Mouse (Mus musculus) layer of hippocampus, adult 18-20 months (tissue): Measurements from ENCODE around the gene Pwwp2b. TPM values are rescaled to one million over a fixed set of nuclear protein-coding genes. Genes with fewer than 3 reads are reported as not detected.

Experiments used
- DNase-seq, 2 experiments: peaks; one replicate each; pipeline ENCODE4 v3.0.0; 2022; ENCODE audit warnings: low spot score in 2 of 2
- total RNA-seq, 2 experiments: library from RNA; stranded (reverse); gene quantifications; 2 replicates each; pipeline ENCODE4 v1.2.3; 2021

Pwwp2b gene
- total RNA-seq, 2 experiments from 2014 or later, result 31.5 to 35.9 TPM

GRCm38 (mm10) chr7:139254626-139255025 lies 6.3 kb downstream of the Pwwp2b start:
- DNase-seq, result no peak

- DNase-seq, result no peak
Observed at GRCm38 (mm10) chr7:139257752-139258542, 9.7 kb downstream of the Pwwp2b start.

- DNase-seq, result no peak
Observed at GRCm38 (mm10) chr7:139264337-139264736, 16.1 kb downstream of the Pwwp2b start.

- DNase-seq, result no peak
Observed at GRCm38 (mm10) chr7:139265634-139266033, 17.4 kb downstream of the Pwwp2b start.

GRCm38 (mm10) chr7:139266431-139266830 lies 18.1 kb downstream of the Pwwp2b start:
- peak in 1 of 2 experiments; percentile 47 for DNase-seq

- DNase-seq, result no peak
Observed at GRCm38 (mm10) chr7:139266886-139267870, 18.9 kb downstream of the Pwwp2b start.

GRCm38 (mm10) chr7:139270738-139271137 lies 22.5 kb downstream of the Pwwp2b start:
- DNase-seq, result no peak

GRCm38 (mm10) chr7:139271871-139272270 lies 23.6 kb downstream of the Pwwp2b start:
- DNase-seq, result peak; percentile 74 to 82

- peak in 1 of 2 experiments; percentile 55 for DNase-seq
Observed at GRCm38 (mm10) chr7:139272639-139273396, 24.5 kb downstream of the Pwwp2b start.

- no peak for DNase-seq
Observed at GRCm38 (mm10) chr7:139273397-139273719, 25.1 kb downstream of the Pwwp2b start.

- peak; percentile 46 to 72 for DNase-seq
Observed at GRCm38 (mm10) chr7:139275586-139275985, 27.3 kb downstream of the Pwwp2b start.

- no peak for DNase-seq
Observed at GRCm38 (mm10) chr7:139276150-139276549, 27.9 kb downstream of the Pwwp2b start.

- no peak for DNase-seq
Observed at GRCm38 (mm10) chr7:139277536-139277935, 29.3 kb downstream of the Pwwp2b start.

GRCm38 (mm10) chr7:139279571-139279970 lies 31.3 kb downstream of the Pwwp2b start:
- DNase-seq, result no peak

- DNase-seq, result no peak
Observed at GRCm38 (mm10) chr7:139280044-139280443, 31.8 kb downstream of the Pwwp2b start.

GRCm38 (mm10) chr7:139281195-139281594 lies 32.9 kb downstream of the Pwwp2b start:
- DNase-seq, result no peak

GRCm38 (mm10) chr7:139282037-139282436 lies 33.8 kb downstream of the Pwwp2b start:
- DNase-seq, result no peak

GRCm38 (mm10) chr7:139285295-139285943 lies 37.1 kb downstream of the Pwwp2b start:
- DNase-seq, result peak; percentile 44 to 77

GRCm38 (mm10) chr7:139288540-139288939 lies 40.3 kb downstream of the Pwwp2b start:
- no peak for DNase-seq

GRCm38 (mm10) chr7:139293350-139293749 lies 45.1 kb downstream of the Pwwp2b start:
- no peak for DNase-seq

- no peak for DNase-seq
Observed at GRCm38 (mm10) chr7:139294076-139294475, 45.8 kb downstream of the Pwwp2b start.
